ENCODE assay signal across 8 mouse cellular contexts in the genomic region with DNA sequence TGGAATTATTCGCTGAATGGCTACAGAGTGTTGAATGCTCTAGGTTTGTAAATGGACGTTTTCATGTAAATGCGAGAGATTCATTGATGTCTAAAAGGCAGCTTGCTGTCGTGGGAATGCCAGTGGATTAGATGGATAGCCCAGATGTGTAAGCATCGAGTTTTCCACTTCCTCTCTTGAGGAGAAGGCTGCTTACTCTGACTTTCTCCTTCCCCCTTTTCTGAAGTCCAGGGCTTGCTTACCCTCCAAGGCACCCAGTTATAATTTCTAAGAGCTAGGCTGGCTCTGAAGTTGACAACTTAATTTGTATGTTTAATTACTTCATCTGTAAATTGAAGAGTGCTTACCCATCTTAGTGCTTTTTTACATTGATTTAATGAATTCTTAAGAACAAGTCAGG. TPM values are rescaled to one million over a fixed set of nuclear protein-coding genes. Genes with fewer than 3 reads are reported as not detected.
DNase-seq lines count a peak whose midpoint lies in the region; ATAC-seq and TF ChIP-seq lines count a peak whose summit lies in the region.

No protein-coding gene starts in this region.

- H3K4me3 ChIP-seq in kidney, postnatal 0 days (replicated peaks; ENCODE audit: low read depth, low read length), result peak overlapping the region; percentile 65
- H3K4me3 ChIP-seq in hindbrain, embryonic 16.5 days (ENCODE audit: low read length), result peak overlapping the region; percentile 89
- peak overlapping the region; percentile 87 for H3K4me3 ChIP-seq in myocyte

- peak; percentile 31 for DNase-seq in kidney, postnatal 0 days (ENCODE audit: low spot score)
- no peak for DNase-seq in kidney, adult 18-20 months
- DNase-seq in embryo, embryonic 11 days, result peak; percentile 13
- DNase-seq in right cerebral cortex, postnatal 36 days (ENCODE audit: low spot score in 2 of 2), result no peak
- no peak for DNase-seq in cerebellum, adult 11 months
- no peak for DNase-seq in cerebellum, postnatal 14 days

- TF ChIP-seq CTCF in kidney, postnatal 0 days (IDR thresholded peaks at IDR 0.05; ENCODE audit: low read depth), result no peak

- 20% methylated on average over 5 of the region's 5 CpGs for WGBS in kidney, postnatal 0 days
- WGBS in hindbrain, embryonic 16.5 days, result 18% methylated on average over 5 of the region's 5 CpGs

- peak overlapping the region; percentile 82; the same call in 1 of the 2 replicates for H3K9ac ChIP-seq in kidney, postnatal 0 days (ENCODE audit: low read depth, low read length)
- H3K9ac ChIP-seq in hindbrain, embryonic 16.5 days (ENCODE audit: low read depth, low read length), result peak overlapping the region; percentile 96

- H3K79me2 ChIP-seq in myocyte (ENCODE audit: control insufficient read depth, insufficient read depth), result peaks cover 59% of the 10 kb centered on the region

- TF ChIP-seq POLR2A in myocyte (IDR thresholded peaks at IDR 0.05; ENCODE audit: insufficient read length, low read depth), result no peak

- no peak for ATAC-seq in kidney, postnatal 0 days (replicated peaks; ENCODE audit: low FRiP score, low read depth)
- no peak for ATAC-seq in hindbrain, embryonic 16.5 days

- H3K9me3 ChIP-seq in kidney, postnatal 0 days (replicated peaks; ENCODE audit: low read length), result no peaks in the 10 kb centered on the region
- H3K9me3 ChIP-seq in hindbrain, embryonic 16.5 days (ENCODE audit: control insufficient read depth, low read length), result no peaks in the 10 kb centered on the region

- H3K4me1 ChIP-seq in kidney, postnatal 0 days (replicated peaks; ENCODE audit: insufficient read depth, low read length), result 0 out of 2 replicates have a peak, but pooled peaks cover 2% of the 10 kb centered on the region
- H3K4me1 ChIP-seq in hindbrain, embryonic 16.5 days (ENCODE audit: control insufficient read depth, insufficient read depth, low read depth, low read length), result peaks cover 19% of the 10 kb centered on the region

- peak overlapping the region; percentile 71 for H3K4me2 ChIP-seq in kidney, postnatal 0 days (ENCODE audit: low read length)
- peak overlapping the region; percentile 86 for H3K4me2 ChIP-seq in hindbrain, embryonic 16.5 days (ENCODE audit: low read length)
- H3K4me2 ChIP-seq in myocyte (ENCODE audit: low read depth), result peak overlapping the region; percentile 83

- H3ac ChIP-seq in myocyte (ENCODE audit: control insufficient read depth, insufficient read length), result peak overlapping the region; percentile 77

- no peaks in the 10 kb centered on the region for H3K36me3 ChIP-seq in kidney, postnatal 0 days (ENCODE audit: insufficient read depth, low read length)
- H3K36me3 ChIP-seq in hindbrain, embryonic 16.5 days (ENCODE audit: control insufficient read depth, insufficient read depth, low read length), result no peaks in the 10 kb centered on the region
- no peaks in the 10 kb centered on the region for H3K36me3 ChIP-seq in myocyte (ENCODE audit: control insufficient read depth, insufficient read depth)

- no peaks in the 10 kb centered on the region for H3K27me3 ChIP-seq in kidney, postnatal 0 days (ENCODE audit: insufficient read depth, low read length)
- H3K27me3 ChIP-seq in hindbrain, embryonic 16.5 days (replicated peaks; ENCODE audit: control insufficient read depth, insufficient read depth, low read length), result no peaks in the 10 kb centered on the region
- H3K27me3 ChIP-seq in myocyte (ENCODE audit: control insufficient read depth, insufficient read depth, insufficient read length), result no peaks in the 10 kb centered on the region

- no peak overlapping the region for H3K27ac ChIP-seq in kidney, postnatal 0 days
- H3K27ac ChIP-seq in hindbrain, embryonic 16.5 days (ENCODE audit: low read depth, low read length), result no peak overlapping the region

TF ChIP-seq in myocyte, 11 proteins besides CTCF, POLR2A, EP300 and RAD21:
- no peak for TF ChIP-seq MYOG (IDR thresholded peaks at IDR 0.05; ENCODE audit: control insufficient read depth in 1 of 3, insufficient read depth in 1 of 3, insufficient read length in 2 of 3, low read depth in 2 of 3)
- TF ChIP-seq POLR2AphosphoS2 (IDR thresholded peaks at IDR 0.05; ENCODE audit: insufficient read length, low read depth), result no peak
- TF ChIP-seq MAX (IDR thresholded peaks at IDR 0.05; ENCODE audit: low read depth), result no peak
- no peak for TF ChIP-seq TCF12 (IDR thresholded peaks at IDR 0.05; ENCODE audit: insufficient read depth, poor library complexity, severe bottlenecking)
- TF ChIP-seq TCF3 (IDR thresholded peaks at IDR 0.05; ENCODE audit: insufficient read length, low read depth), result no peak
- no peak for TF ChIP-seq REST (IDR thresholded peaks at IDR 0.05; ENCODE audit: insufficient read depth, insufficient read length)
- no peak for TF ChIP-seq MYOD1 (IDR thresholded peaks at IDR 0.05; ENCODE audit: control insufficient read depth in 1 of 3, insufficient read length in 2 of 3, low read depth in 2 of 3)
- TF ChIP-seq CEBPB (IDR thresholded peaks at IDR 0.05; ENCODE audit: insufficient read depth, poor library complexity, severe bottlenecking), result no peak
- no peak for TF ChIP-seq SRF (IDR thresholded peaks at IDR 0.05; ENCODE audit: control insufficient read depth, insufficient read length, low read depth)
- no peak for TF ChIP-seq E2F4 (IDR thresholded peaks at IDR 0.05; ENCODE audit: insufficient read depth)
- no peak for TF ChIP-seq USF1 (IDR thresholded peaks at IDR 0.05; ENCODE audit: low read depth)

RNA-seq across cellular contexts. Expression of a gene that starts 1.3 kb away (rescaled TPM):
- polyA plus RNA-seq in kidney, postnatal 0 days (2015; fragmentation: Nextera tagmentation; extraction: Ambion mirVana), result 63.5 and 67.0 TPM in 2 replicates
- polyA plus RNA-seq in hindbrain, embryonic 16.5 days (2015; fragmentation: Nextera tagmentation; extraction: Ambion mirVana), result 78.8 and 79.8 TPM in 2 replicates
- 21.6 TPM for polyA plus RNA-seq in myocyte (2012; fragmentation: generic; extraction: Trizol)

Comparison
In these comparisons a context has a peak if more than half of its experiments do, and no peak if none do; other contexts are left out.
1. DNase-seq: peak in kidney, postnatal 0 days (single experiment) and embryo, embryonic 11 days (single experiment); none in kidney, adult 18-20 months (single experiment), right cerebral cortex, postnatal 36 days (0 of 2), cerebellum, adult 11 months (single experiment) and cerebellum, postnatal 14 days (0 of 2).
2. Peak in every context shown above with its lines, with median percentiles within 50 percentile points of each other: H3K4me2 ChIP-seq and H3K4me3 ChIP-seq.